Mouse (Mus musculus) midbrain, embryonic 16.5 days (tissue): ENCODE results near the gene Zfand3. TPM values are rescaled to one million over a fixed set of nuclear protein-coding genes. Genes with fewer than 3 reads are reported as not detected.

Experiments
- polyA plus RNA-seq: library from polyadenylated mRNA; unstranded; fragments of >200 nt; fragmentation: Nextera tagmentation; extraction: Ambion mirVana; gene quantifications from 2 replicates; pipeline ENCODE4 v1.2.1, GENCODE M21; 2015

Gene Zfand3
- polyA plus RNA-seq, 1 experiment from 2014 or later: 48.7 TPM

Other genes with a start within 250 kb of the Zfand3 start
- 14.3 and 14.7 TPM in 2 replicates for gene Mdga1, start 34.6 kb upstream of the Zfand3 start, polyA plus RNA-seq